Mouse (Mus musculus) splenic B cell, adult 2 months (primary cell): ENCODE measurements around the gene Sergef.

Source experiments
- DNase-seq: peaks from one replicate; pipeline ENCODE4 v3.0.0-alpha.2; 2011; ENCODE audit warnings: low read depth, low spot score
- H3K27me3 ChIP-seq: 2 replicates; pipeline ENCODE4 v1.6.1; 2012; ENCODE audit warnings: mild to moderate bottlenecking, low read length, moderate library complexity, mixed read lengths; ENCODE audit not compliant: control insufficient read depth, poor library complexity, insufficient read depth, severe bottlenecking
- H3K36me3 ChIP-seq: 2 replicates; pipeline ENCODE4 v1.6.1; 2012; ENCODE audit warnings: mild to moderate bottlenecking, low read length, moderate library complexity, mixed read lengths; ENCODE audit not compliant: control insufficient read depth, poor library complexity, insufficient read depth, severe bottlenecking

The Sergef gene

DNA sequence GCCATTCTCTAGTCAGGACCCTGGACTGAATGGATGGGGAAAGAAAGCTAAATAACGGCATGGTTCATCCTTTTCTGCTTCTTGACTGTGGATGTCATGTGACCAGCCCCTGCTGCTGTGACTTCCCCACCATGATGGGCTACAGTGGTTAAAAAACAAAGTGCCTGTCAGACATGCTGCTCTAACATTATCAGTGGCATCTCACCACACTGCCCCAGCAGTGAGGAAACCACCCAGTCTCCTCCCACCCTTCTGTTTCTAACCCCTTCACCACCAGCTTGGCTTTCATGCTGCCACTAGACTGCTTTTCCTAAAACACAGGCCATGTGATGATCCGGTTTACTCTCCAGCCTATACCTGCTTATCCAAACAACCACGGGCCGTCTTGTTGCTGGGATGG is 140.0 kb downstream of the Sergef start:
- Histone ChIP-seq H3K27me3 (no peaks in the 10 kb centered on the region), H3K36me3 (no peaks in the 10 kb centered on the region)
- no peak for DNase-seq

DNA sequence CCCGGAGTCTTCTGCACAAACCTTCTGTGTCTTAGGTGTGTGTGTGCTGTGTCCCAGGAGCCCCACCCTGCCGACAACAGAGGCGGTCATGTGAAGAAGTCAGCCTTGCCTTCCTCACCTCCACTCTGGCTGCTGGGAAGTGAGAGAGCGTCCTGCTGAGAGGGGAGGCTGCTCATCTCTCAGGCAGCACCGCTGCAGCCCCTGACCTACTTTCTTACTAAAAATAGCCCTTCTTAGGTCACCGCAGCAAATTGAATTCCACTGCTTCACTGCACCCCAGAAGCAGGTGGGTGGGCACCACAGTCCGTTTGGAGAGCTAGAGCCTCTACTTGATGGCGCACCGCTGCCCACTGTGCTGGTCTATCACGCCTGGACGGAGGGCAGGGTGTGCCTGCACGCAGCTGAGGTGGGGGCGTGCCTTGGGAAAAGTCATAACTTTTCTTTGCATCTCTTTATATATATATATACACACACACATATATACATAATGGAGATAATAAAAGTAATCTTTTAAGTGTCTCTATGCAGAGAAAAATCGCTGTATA is 147.4 kb downstream of the Sergef start:
- Histone ChIP-seq H3K36me3 (no peaks in the 10 kb centered on the region), H3K27me3 (no peaks in the 10 kb centered on the region)
- DNase-seq, result no peak

DNA sequence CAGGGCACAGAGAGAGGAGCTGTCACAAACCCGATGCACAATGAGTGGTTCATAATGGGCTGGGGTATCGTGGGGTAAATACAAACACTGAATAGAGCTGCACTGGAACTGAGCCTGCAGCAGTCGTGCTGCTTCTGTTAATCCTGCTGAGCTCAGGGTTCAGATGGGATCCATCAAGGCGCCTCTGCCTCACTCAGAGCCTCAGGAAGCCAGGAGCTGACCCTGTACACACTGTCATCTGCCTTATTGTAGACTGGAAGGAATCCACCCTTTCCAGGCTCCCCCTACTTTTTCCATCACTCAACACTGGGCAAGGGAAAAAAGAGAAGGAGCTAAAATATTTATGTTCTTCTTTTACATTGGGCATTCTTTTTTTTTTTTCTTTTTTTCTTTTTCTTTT is 152.3 kb downstream of the Sergef start:
- no peak for DNase-seq
- no peaks in the 10 kb centered on the region for H3K27me3 ChIP-seq
- no peaks in the 10 kb centered on the region for H3K36me3 ChIP-seq

- DNase-seq, result no peak
- no peaks in the 10 kb centered on the region for H3K36me3 ChIP-seq
- H3K27me3 ChIP-seq, result no peaks in the 10 kb centered on the region
Observed at GRCm38 (mm10) chr7:46486761-46487160, 152.8 kb downstream of the Sergef start.

DNA sequence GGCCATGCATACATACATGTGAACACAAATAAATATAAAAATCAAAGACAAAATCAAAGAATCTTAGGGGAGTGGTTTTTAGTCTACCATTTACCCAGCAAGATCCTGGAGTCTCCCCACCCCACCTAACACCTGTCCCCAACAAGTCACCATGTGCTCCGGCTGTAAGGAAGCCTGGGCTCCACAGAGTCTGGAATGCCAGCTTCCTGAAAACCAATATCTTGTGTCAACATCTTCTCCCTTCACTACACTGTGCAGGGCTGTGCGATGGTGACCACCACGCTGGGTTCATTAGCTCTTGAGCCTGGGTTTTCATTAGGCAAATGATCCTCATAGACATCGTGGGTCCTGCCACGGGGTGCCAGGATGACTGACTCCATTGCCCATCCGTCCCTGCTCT is 155.4 kb downstream of the Sergef start:
- H3K27me3 ChIP-seq, result no peaks in the 10 kb centered on the region
- no peak for DNase-seq
- no peaks in the 10 kb centered on the region for H3K36me3 ChIP-seq

- Histone ChIP-seq H3K36me3 (no peaks in the 10 kb centered on the region), H3K27me3 (no peaks in the 10 kb centered on the region)
- no peak for DNase-seq
Observed at GRCm38 (mm10) chr7:46483050-46483449, 156.6 kb downstream of the Sergef start.

DNA sequence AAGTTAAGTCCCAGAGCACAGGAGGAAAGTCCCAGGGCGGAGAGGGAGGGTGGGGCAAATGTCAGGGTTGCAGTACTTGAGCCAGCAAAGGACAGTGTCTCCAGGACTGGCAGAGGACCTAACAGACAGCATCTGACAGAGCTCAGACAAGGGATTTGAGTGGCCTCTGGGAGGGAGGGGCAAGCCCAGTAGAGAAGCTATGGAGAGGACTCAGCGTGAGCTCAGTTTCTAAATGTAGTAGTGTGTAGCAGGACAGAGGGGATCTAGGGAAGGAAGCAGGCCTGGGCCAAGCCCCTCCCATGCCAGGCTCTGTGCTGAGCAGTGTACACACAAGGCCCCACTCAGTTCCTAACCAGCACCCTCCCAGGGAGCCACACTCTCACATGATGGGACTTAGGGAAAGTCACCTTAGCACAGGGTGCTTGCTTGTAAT is 157.5 kb downstream of the Sergef start:
- H3K27me3 ChIP-seq, result no peaks in the 10 kb centered on the region
- H3K36me3 ChIP-seq, result no peaks in the 10 kb centered on the region
- no peak for DNase-seq

DNA sequence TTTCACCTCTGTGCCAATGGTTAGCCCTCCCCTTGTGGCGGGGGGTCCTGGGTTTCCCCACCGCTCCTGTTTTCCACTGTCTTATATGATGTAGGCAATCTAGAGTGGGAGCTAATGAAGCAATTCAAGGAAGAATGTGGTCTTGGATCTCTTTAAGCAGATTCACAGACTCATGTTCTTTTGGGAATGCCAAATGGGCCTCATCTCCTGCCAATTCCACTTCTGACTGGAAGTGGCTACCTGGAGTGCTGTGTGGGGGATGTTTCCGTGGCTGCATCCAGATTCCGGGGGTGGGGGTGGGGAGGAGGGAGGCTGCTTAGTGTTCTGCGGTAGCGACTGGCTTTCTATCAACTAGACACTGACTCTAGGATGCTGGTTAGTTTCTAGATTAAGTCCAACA is 159.8 kb downstream of the Sergef start:
- no peaks in the 10 kb centered on the region for H3K36me3 ChIP-seq
- DNase-seq, result no peak
- no peaks in the 10 kb centered on the region for H3K27me3 ChIP-seq

DNA sequence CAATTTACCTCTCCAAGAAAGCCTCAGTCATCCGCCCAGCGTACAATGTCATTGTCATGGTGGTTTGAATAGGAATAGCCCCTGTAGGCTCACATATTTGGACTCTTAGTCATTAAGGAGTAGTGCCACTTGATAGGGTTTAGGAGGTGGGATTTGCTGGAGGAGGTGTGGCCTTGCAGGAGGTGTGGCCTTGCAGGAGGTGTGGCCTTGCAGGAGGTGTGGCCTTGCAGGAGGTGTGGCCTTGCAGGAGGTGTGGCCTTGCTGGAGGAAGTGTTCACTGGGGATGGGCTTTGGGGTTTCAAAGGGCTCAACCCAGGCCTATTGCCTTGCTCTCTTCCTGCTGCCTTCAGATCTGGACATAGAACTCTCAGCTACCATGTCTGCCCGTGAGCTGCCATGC is 162.2 kb downstream of the Sergef start:
- no peaks in the 10 kb centered on the region for H3K27me3 ChIP-seq
- DNase-seq, result no peak

GRCm38 (mm10) chr7:46475464-46475863 is 164.1 kb downstream of the Sergef start:
- no peaks in the 10 kb centered on the region for H3K36me3 ChIP-seq
- no peaks in the 10 kb centered on the region for H3K27me3 ChIP-seq
- DNase-seq, result no peak

More for the DNA sequence above, 162.2 kb downstream of the Sergef start:
- no peaks in the 10 kb centered on the region for H3K36me3 ChIP-seq

- no peaks in the 10 kb centered on the region for H3K27me3 ChIP-seq
- no peak for DNase-seq
Observed at GRCm38 (mm10) chr7:46473141-46473540, 166.5 kb downstream of the Sergef start.

GRCm38 (mm10) chr7:46471054-46471737 is 168.4 kb downstream of the Sergef start:
- DNase-seq, result no peak
- Histone ChIP-seq H3K27me3 (no peaks in the 10 kb centered on the region), H3K36me3 (no peaks in the 10 kb centered on the region)

More at GRCm38 (mm10) chr7:46473141-46473540, 166.5 kb downstream of the Sergef start:
- no peaks in the 10 kb centered on the region for H3K36me3 ChIP-seq

GRCm38 (mm10) chr7:46469542-46469941 is 170.1 kb downstream of the Sergef start:
- H3K36me3 ChIP-seq, result no peaks in the 10 kb centered on the region
- no peaks in the 10 kb centered on the region for H3K27me3 ChIP-seq
- DNase-seq, result no peak

- Histone ChIP-seq H3K36me3 (no peaks in the 10 kb centered on the region), H3K27me3 (no peaks in the 10 kb centered on the region)
- no peak for DNase-seq
Observed at GRCm38 (mm10) chr7:46466422-46466981, 173.1 kb downstream of the Sergef start.

DNA sequence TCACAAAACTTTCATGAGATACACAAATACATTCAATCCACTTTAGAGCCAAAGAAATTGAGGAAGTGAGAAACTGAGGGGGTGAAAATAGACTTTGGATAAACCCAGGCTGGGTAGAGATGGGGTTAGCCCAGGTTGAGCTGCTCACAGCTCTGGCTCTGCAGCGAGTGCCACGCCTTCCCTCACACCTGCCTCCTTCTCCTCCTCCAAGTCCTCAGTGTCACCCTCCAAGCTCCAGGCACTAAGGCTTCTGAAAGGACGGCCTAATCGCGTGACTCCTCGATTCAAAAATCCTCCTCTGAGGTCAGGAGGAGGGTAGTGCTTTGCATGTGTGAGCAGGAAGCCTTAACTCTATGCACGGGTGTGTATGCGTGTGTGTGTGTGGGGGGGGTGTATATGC is 176.5 kb downstream of the Sergef start:
- Histone ChIP-seq H3K36me3 (no peaks in the 10 kb centered on the region), H3K27me3 (no peaks in the 10 kb centered on the region)
- peak; percentile 13 for DNase-seq
